Mouse (Mus musculus): ENCODE data around the gene Klk14.

- TF ChIP-seq CTCF (IDR thresholded peaks at IDR 0.05; ENCODE audit: insufficient read depth, low read length) (peak; percentile 81), POLR2A (IDR thresholded peaks at IDR 0.05; ENCODE audit: borderline replicate concordance, extremely low read depth, low read depth, low read length) (no peak)
Measured at GRCm38 (mm10) chr7:43680960-43681359, 9.3 kb upstream of the Klk14 start.
